Mouse (Mus musculus) forebrain, postnatal 0 days (tissue): ENCODE results near the gene 2900011O08Rik. TPM values are rescaled to one million over a fixed set of nuclear protein-coding genes. Genes with fewer than 3 reads are reported as not detected.
A peak's percentile ranks its signal among the peaks of the same experiment; 100 is the strongest.

Experiments
- ATAC-seq: fragments of 200-750 bp; cut with Nextera tagmentation; 2 replicates; pipeline ENCODE4 v1.8.0; 2017; ENCODE audit warnings: mild to moderate bottlenecking, moderate library complexity
- DNase-seq: peaks from one replicate; pipeline ENCODE4 v3.0.0-alpha.2; 2015
- H3K27ac ChIP-seq: fragments of 300-500 bp; sonication (generic); 2 replicates; pipeline ENCODE4 v1.5.1; 2014; ENCODE audit warnings: low read depth, mild to moderate bottlenecking, antibody characterized with exemption, low read length, moderate library complexity, mixed read lengths
- H3K27me3 ChIP-seq: fragments of 300-500 bp; sonication (generic); 2 replicates; pipeline ENCODE4 v1.6.1; 2014; ENCODE audit warnings: mild to moderate bottlenecking, low read length, mixed read lengths; ENCODE audit not compliant: insufficient read depth
- H3K36me3 ChIP-seq: fragments of 300-500 bp; sonication (generic); 2 replicates; pipeline ENCODE4 v1.6.1; 2014; ENCODE audit warnings: mild to moderate bottlenecking, moderate library complexity; ENCODE audit not compliant: insufficient read depth
- H3K4me1 ChIP-seq: fragments of 300-500 bp; sonication (generic); 2 replicates; pipeline ENCODE4 v1.6.1; 2014; ENCODE audit warnings: antibody characterized with exemption; ENCODE audit not compliant: insufficient read depth
- H3K4me2 ChIP-seq: fragments of 300-500 bp; sonication (generic); 2 replicates; pipeline ENCODE4 v1.6.1; 2014; ENCODE audit warnings: low read depth, mild to moderate bottlenecking, moderate library complexity
- H3K4me3 ChIP-seq: fragments of 300-500 bp; sonication (generic); 2 replicates; pipeline ENCODE4 v1.5.1; 2014; ENCODE audit warnings: low read depth, low read length, mixed read lengths
- H3K9ac ChIP-seq: fragments of 300-500 bp; sonication (generic); 2 replicates; pipeline ENCODE4 v1.6.1; 2014; ENCODE audit warnings: mild to moderate bottlenecking
- H3K9me3 ChIP-seq: fragments of 300-500 bp; sonication (generic); 2 replicates; pipeline ENCODE4 v1.6.1; 2016; ENCODE audit warnings: low read length
- CTCF ChIP-seq: sonication (generic); IDR thresholded peaks from 2 replicates; pipeline ENCODE4 v1.5.1; 2016; ENCODE audit warnings: antibody characterized with exemption, control low read depth, low read depth
- WGBS: fragments of 180-500 bp; shearing (Covaris S2); extraction: QIAGEN DNeasy Blood & Tissue Kit; methylation state at CpG from one replicate; pipeline ENCODE4 v1.1.7; 2014; 5-methylcytosine and 5-hydroxymethylcytosine counted together
- polyA plus RNA-seq: library from polyadenylated mRNA; unstranded; fragments of >200 nt; fragmentation: Nextera tagmentation; extraction: Ambion mirVana; gene quantifications from 2 replicates; pipeline ENCODE4 v1.2.1, GENCODE M21; 2015
- total RNA-seq: library from RNA; depleted of rRNA; stranded (reverse); fragments of >200 nt; gene quantifications from 2 replicates; pipeline ENCODE4 v1.2.3, GENCODE M21; 2014

The 2900011O08Rik gene
- total and polyA plus RNA-seq, 2 experiments from 2014 or later = 165 to 213 TPM

DNA sequence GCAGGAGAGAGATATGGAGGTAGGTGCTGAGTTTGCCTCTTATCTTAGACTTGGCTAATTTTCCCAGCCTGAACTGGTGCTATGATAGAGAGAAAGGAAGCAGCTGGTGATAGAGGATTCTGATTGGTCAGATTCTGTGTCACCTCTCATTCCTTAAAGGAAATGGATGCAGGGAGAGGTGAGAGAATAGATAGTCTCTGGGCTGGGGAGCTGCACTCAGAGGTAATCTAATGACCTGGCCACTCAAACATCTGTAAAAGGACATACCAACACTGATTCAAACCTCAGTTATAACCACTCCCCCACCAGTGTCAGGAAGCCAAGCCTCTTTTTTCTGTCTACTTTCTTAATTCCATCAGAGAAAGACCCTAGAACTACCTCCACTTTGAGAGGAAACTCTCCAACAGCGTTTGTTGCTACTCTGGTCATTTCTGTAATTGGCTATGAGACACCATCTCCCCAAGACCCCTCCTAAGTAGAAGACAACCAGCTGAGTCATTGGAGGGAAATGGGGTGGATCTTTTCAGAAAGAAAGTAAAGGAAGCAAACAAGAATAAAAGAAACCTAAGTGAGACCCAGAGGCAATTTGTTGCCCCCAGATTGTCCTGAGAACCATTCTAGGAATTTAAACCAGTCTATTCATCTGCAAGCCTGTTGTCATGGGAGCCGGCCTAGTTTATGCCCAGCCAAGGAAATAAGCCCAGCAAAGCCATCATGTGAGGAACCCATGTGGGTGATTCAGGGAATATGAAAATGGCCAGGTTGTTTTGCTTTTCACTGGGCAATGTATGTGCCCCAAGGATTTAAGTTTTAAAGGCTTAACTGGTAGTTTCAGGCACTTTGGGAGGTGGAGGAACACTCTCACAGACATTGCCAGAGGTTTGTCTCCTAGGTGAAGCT lies 38.9 kb downstream of the 2900011O08Rik start:
- no peaks in the 10 kb centered on the region for H3K36me3 ChIP-seq
- 0 out of 2 replicates have a peak, but pooled peaks have one; percentile 45 for ATAC-seq
- no peak for DNase-seq
- H3K4me3 ChIP-seq = no peak overlapping the region
- no peak overlapping the region for H3K27ac ChIP-seq
- H3K4me1 ChIP-seq = no peaks in the 10 kb centered on the region
- no peak for TF ChIP-seq CTCF
- H3K9me3 ChIP-seq = no peaks in the 10 kb centered on the region
- H3K9ac ChIP-seq = no peak overlapping the region
- H3K4me2 ChIP-seq = no peak overlapping the region
- 25% methylated on average over 2 of the region's 2 CpGs for WGBS
- no peaks in the 10 kb centered on the region for H3K27me3 ChIP-seq

DNA sequence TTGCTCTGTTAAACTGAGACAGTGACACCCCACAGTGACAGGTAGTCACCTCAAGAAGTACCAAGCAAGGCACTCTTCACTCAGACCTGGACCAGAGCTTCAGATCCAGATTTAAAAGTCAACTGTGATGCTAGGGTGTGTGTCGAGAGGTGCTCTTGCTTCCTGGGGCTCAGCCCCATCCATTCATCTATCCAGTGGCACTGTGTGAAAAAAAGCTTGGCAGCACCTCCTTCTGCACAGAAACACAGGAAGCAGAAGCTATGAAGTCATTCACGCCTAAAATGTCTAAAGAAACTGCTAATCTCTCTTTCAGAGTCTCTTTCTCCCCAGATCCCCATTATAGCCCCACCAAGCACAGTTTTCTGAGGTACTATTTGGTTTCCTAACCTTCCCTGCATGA lies 42.7 kb downstream of the 2900011O08Rik start:
- DNase-seq (no peak), ATAC-seq (no peak; the same call in 1 of the 2 replicates)
- Histone ChIP-seq H3K4me3 (no peak overlapping the region), H3K27me3 (no peaks in the 10 kb centered on the region), H3K9ac (no peak overlapping the region), H3K36me3 (no peaks in the 10 kb centered on the region), H3K27ac (no peak overlapping the region), H3K4me2 (no peak overlapping the region), H3K9me3 (no peaks in the 10 kb centered on the region), H3K4me1 (no peaks in the 10 kb centered on the region)
- WGBS = 48% methylated on average over 2 of the region's 2 CpGs
- TF ChIP-seq CTCF = no peak

DNA sequence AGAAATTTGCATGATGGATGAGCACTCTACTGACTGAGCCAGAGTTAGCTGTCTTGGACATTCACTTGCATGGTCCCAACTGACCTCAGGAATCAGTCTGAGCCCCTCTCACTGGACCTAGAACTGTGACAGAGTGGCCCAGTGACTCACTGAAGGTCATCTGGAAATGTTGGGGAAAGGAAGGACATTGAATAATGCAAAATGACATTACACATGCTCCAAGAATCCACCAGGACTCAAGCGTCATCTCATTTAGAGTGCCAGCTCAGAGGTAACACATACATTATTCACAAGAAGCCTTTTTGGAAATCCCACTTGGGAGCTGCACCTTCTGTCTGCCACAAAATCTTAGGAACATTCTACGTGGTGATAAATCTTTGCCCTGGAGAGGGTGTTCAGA lies 43.4 kb downstream of the 2900011O08Rik start:
- no peak overlapping the region for H3K4me3 ChIP-seq
- H3K4me2 ChIP-seq = no peak overlapping the region
- no peaks in the 10 kb centered on the region for H3K27me3 ChIP-seq
- DNase-seq = no peak
- no peak overlapping the region for H3K27ac ChIP-seq
- no peak for TF ChIP-seq CTCF
- no peaks in the 10 kb centered on the region for H3K9me3 ChIP-seq
- H3K4me1 ChIP-seq = no peaks in the 10 kb centered on the region
- H3K9ac ChIP-seq = no peak overlapping the region
- H3K36me3 ChIP-seq = no peaks in the 10 kb centered on the region
- ATAC-seq = no peak
- 50% methylated on average over 2 of the region's 2 CpGs for WGBS

DNA sequence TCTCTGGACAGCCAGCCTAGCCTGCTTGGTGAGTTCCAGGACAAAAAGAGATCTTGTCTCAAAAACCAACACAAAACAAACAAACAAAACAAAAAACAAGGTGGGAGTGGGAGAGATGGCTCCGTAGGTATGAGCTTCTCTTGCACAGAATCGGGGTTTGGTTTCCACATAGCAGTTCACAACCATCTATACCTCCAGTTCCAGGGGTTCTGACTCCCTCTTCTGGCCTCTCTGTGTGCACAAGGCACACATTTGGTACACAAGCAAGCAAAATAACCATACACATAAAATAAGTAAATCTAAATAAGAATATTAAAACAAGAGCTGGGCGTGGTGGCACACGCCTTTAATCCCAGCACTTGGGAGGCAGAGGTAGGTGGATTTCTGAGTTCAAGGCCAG lies 44.2 kb downstream of the 2900011O08Rik start:
- ATAC-seq = no peak
- WGBS = 90% methylated on average over 4 of the region's 4 CpGs
- Histone ChIP-seq H3K4me2 (no peak overlapping the region), H3K36me3 (no peaks in the 10 kb centered on the region), H3K4me3 (no peak overlapping the region), H3K9ac (no peak overlapping the region), H3K9me3 (no peaks in the 10 kb centered on the region), H3K27ac (no peak overlapping the region), H3K4me1 (no peaks in the 10 kb centered on the region), H3K27me3 (no peaks in the 10 kb centered on the region)
- no peak for DNase-seq
- 0 out of 2 replicates have a peak, but pooled peaks have one; percentile 5 for TF ChIP-seq CTCF

DNA sequence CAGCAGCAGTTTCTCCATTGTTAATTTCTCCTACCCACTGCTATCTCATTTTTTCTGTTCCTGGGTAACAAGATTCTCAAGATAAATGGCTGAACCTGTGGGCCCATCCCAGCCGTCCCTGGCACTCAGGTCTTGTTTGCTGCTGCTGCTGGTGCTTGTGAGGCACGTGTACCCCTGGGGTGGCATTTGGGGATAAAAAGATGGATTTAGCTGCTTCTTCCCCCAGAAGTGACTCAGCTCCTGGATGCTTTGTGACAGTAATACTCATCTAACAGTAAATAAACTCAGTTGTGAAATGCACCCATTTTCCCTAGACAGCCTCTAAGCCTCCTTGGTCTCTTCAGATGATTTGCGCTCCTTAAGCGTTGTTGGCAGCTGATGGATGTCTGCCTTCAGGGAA lies 46.7 kb downstream of the 2900011O08Rik start:
- Histone ChIP-seq H3K27ac (no peak overlapping the region), H3K9ac (no peak overlapping the region), H3K36me3 (no peaks in the 10 kb centered on the region), H3K9me3 (no peaks in the 10 kb centered on the region), H3K27me3 (no peaks in the 10 kb centered on the region), H3K4me3 (no peak overlapping the region), H3K4me1 (no peaks in the 10 kb centered on the region), H3K4me2 (no peak overlapping the region)
- no peak for DNase-seq
- ATAC-seq = no peak
- TF ChIP-seq CTCF = no peak
- WGBS = 82% methylated on average over 4 of the region's 4 CpGs

DNA sequence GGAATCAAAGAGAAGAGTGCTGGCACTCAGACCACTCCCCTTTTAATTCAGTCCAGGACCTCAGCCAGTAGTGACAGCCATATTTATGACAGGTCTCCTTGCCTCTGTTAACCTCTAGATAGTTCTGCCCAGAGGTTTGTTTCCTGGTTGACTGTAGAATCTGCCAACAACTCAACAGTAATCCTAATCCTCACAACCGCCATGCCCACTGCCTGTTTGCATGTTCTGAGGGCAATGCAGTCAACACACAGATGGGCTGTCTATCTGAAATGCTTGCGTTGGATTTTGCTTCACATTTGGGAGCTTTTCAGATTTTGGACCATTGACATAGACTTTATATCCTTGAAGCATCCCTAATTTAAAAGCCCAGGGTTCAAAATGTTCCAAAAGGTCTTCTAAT lies 56.0 kb downstream of the 2900011O08Rik start:
- H3K27ac ChIP-seq = no peak overlapping the region
- H3K4me1 ChIP-seq = no peaks in the 10 kb centered on the region
- no peak overlapping the region for H3K4me3 ChIP-seq
- WGBS = 87% methylated on average over 2 of the region's 2 CpGs
- H3K27me3 ChIP-seq = no peaks in the 10 kb centered on the region
- H3K4me2 ChIP-seq = no peak overlapping the region
- ATAC-seq (no peak), DNase-seq (no peak)
- no peak overlapping the region for H3K9ac ChIP-seq
- H3K9me3 ChIP-seq = no peaks in the 10 kb centered on the region
- TF ChIP-seq CTCF = no peak
- no peaks in the 10 kb centered on the region for H3K36me3 ChIP-seq

DNA sequence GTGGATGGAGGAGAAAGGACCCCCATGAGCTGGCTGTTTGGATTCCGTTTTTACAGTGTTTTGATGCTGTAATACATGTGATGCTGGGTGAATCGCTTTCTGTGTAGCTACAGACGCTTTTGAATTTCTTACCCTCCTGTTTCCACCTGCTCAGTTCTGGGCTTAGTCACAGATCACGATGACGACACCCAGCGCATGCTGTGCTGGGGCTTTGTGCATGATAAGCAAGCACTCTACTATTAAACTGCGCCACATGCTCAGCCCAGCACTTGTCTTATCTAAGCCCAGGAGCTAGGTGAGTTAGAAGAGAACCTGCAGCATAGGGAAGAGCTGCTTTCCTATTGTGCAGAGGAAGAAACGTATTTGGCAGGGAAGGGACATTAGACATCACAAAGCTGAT lies 58.3 kb downstream of the 2900011O08Rik start:
- Histone ChIP-seq H3K4me1 (no peaks in the 10 kb centered on the region), H3K4me2 (no peak overlapping the region), H3K9me3 (no peaks in the 10 kb centered on the region), H3K27ac (no peak overlapping the region), H3K9ac (no peak overlapping the region), H3K36me3 (no peaks in the 10 kb centered on the region), H3K4me3 (no peak overlapping the region), H3K27me3 (no peaks in the 10 kb centered on the region)
- no peak for TF ChIP-seq CTCF
- DNase-seq = peak; percentile 35
- WGBS = 66% methylated on average over 8 of the region's 8 CpGs
- peak; percentile 71 for ATAC-seq
